Comparison of ENCODE assay signal across 7 mouse cellular contexts in the genomic region with DNA sequence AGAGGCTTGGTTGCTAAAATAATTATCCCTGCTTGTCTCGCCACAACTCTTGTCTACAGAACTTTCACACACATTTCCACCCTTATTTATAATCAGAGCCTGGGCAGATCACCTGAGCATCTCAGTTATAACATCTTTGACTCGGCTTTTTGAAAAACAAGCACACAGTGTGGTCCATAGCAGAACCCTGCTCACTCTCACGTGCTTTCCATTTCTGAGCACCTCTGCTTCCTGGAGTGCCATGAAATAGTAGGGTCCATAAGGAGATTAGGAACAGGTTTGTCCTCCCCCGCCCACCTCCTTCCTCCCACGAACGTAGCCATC. TPM values are rescaled to one million over a fixed set of nuclear protein-coding genes. Genes with fewer than 3 reads are reported as not detected.
A peak's percentile ranks its signal among the peaks of the same experiment; 100 is the strongest.
DNase-seq lines count a peak whose midpoint lies in the region; ATAC-seq lines count a peak whose summit lies in the region.

No protein-coding gene starts in this region.

- H3K9me3 ChIP-seq in embryonic facial prominence, embryonic 14.5 days (ENCODE audit: control insufficient read depth, low read length), result no peaks in the 10 kb centered on the region
- H3K9me3 ChIP-seq in hindbrain, embryonic 15.5 days, result no peaks in the 10 kb centered on the region
- no peaks in the 10 kb centered on the region for H3K9me3 ChIP-seq in midbrain, embryonic 16.5 days (replicated peaks; ENCODE audit: control insufficient read depth, low read length, poor library complexity, severe bottlenecking)

- peaks cover 11% of the 10 kb centered on the region; the same call in 1 of the 2 replicates for H3K4me1 ChIP-seq in embryonic facial prominence, embryonic 14.5 days (ENCODE audit: control insufficient read depth, insufficient read depth, low read length)
- H3K4me1 ChIP-seq in hindbrain, embryonic 15.5 days (replicated peaks), result peaks cover 23% of the 10 kb centered on the region
- H3K4me1 ChIP-seq in midbrain, embryonic 16.5 days (ENCODE audit: control insufficient read depth, insufficient read depth, low read length), result peaks cover 8% of the 10 kb centered on the region; the same call in 1 of the 2 replicates

- peak; percentile 40 to 53 for DNase-seq in left cerebral cortex, postnatal 25 days (ENCODE audit: low spot score in 2 of 2)
- DNase-seq in left cerebral cortex, postnatal 10 days (ENCODE audit: extremely low spot score in 1 of 2, low spot score in 2 of 2), result no peak
- no peak for DNase-seq in embryonic facial prominence, embryonic 14.5 days (ENCODE audit: low spot score)
- no peak for DNase-seq in cerebellum, adult 11 months
- DNase-seq in spleen, postnatal 14 days (ENCODE audit: low spot score in 2 of 2), result no peak

- no peak overlapping the region for H3K27ac ChIP-seq in embryonic facial prominence, embryonic 14.5 days (replicated peaks; ENCODE audit: low read depth, low read length)
- H3K27ac ChIP-seq in hindbrain, embryonic 15.5 days (replicated peaks), result 0 out of 2 replicates have a peak overlapping the region, but pooled peaks have one; percentile 49
- no peak overlapping the region for H3K27ac ChIP-seq in midbrain, embryonic 16.5 days (ENCODE audit: low read length)

- H3K9ac ChIP-seq in embryonic facial prominence, embryonic 14.5 days (ENCODE audit: low read depth, low read length), result peak overlapping the region; percentile 64
- H3K9ac ChIP-seq in hindbrain, embryonic 15.5 days, result peak overlapping the region; percentile 70
- H3K9ac ChIP-seq in midbrain, embryonic 16.5 days (ENCODE audit: low read depth, low read length), result peak overlapping the region; percentile 81

- WGBS in embryonic facial prominence, embryonic 14.5 days, result 12% methylated on average over 6 of the region's 6 CpGs
- WGBS in hindbrain, embryonic 15.5 days, result 10% methylated on average over 6 of the region's 6 CpGs
- 7% methylated on average over 6 of the region's 6 CpGs for WGBS in midbrain, embryonic 16.5 days

- peaks cover 28% of the 10 kb centered on the region for H3K27me3 ChIP-seq in embryonic facial prominence, embryonic 14.5 days (replicated peaks; ENCODE audit: control insufficient read depth, insufficient read depth, low read length)
- H3K27me3 ChIP-seq in hindbrain, embryonic 15.5 days, result peaks cover 3% of the 10 kb centered on the region; the same call in 1 of the 2 replicates
- H3K27me3 ChIP-seq in midbrain, embryonic 16.5 days (ENCODE audit: control insufficient read depth, insufficient read depth, low read depth, low read length), result peaks cover 6% of the 10 kb centered on the region; the same call in 1 of the 2 replicates

- H3K36me3 ChIP-seq in embryonic facial prominence, embryonic 14.5 days (ENCODE audit: control insufficient read depth, insufficient read depth, low read length), result no peaks in the 10 kb centered on the region
- no peaks in the 10 kb centered on the region for H3K36me3 ChIP-seq in hindbrain, embryonic 15.5 days
- no peaks in the 10 kb centered on the region for H3K36me3 ChIP-seq in midbrain, embryonic 16.5 days (ENCODE audit: control insufficient read depth, insufficient read depth, low read length)

- peak overlapping the region; percentile 63 for H3K4me3 ChIP-seq in embryonic facial prominence, embryonic 14.5 days (ENCODE audit: low read depth, low read length)
- peak overlapping the region; percentile 72 for H3K4me3 ChIP-seq in hindbrain, embryonic 15.5 days
- peak overlapping the region; percentile 75 for H3K4me3 ChIP-seq in midbrain, embryonic 16.5 days (ENCODE audit: low read depth, low read length)

- H3K4me2 ChIP-seq in embryonic facial prominence, embryonic 14.5 days (ENCODE audit: low read depth, low read length), result peak overlapping the region; percentile 100
- H3K4me2 ChIP-seq in hindbrain, embryonic 15.5 days, result peak overlapping the region; percentile 99
- H3K4me2 ChIP-seq in midbrain, embryonic 16.5 days (ENCODE audit: low read length), result peak overlapping the region; percentile 98

- intact Hi-C loops in left cerebral cortex, postnatal 25 days (cut with DNase I), result loop anchor here (5.0 kb wide), 1 partner anchor 64 kb away; no protein-coding TSS in a partner anchor
- intact Hi-C loops in left cerebral cortex, postnatal 10 days (cut with DNase I), result no loop called here

- ATAC-seq in embryonic facial prominence, embryonic 14.5 days (ENCODE audit: low read depth), result 0 out of 2 replicates have a peak, but pooled peaks have one; percentile 6
- ATAC-seq in hindbrain, embryonic 15.5 days (ENCODE audit: low FRiP score, low read depth), result peak; percentile 49
- no peak for ATAC-seq in midbrain, embryonic 16.5 days

RNA-seq across cellular contexts. Expression of a gene that starts 1.4 kb away (rescaled TPM):
- total RNA-seq in left cerebral cortex, postnatal 25 days (2021), result 10 to 100 TPM; 53.0 to 62.6 TPM
- total RNA-seq in left cerebral cortex, postnatal 10 days (2021), result 10 to 100 TPM; 39.9 to 49.1 TPM
- 2.0 and 2.1 TPM in 2 replicates for polyA plus RNA-seq in embryonic facial prominence, embryonic 14.5 days (2014; fragmentation: Nextera tagmentation; extraction: Ambion mirVana)
- 13.6 and 15.3 TPM in 2 replicates for polyA plus RNA-seq in hindbrain, embryonic 15.5 days (2015; fragmentation: Nextera tagmentation; extraction: Ambion mirVana)
- 11.2 and 11.9 TPM in 2 replicates for polyA plus RNA-seq in midbrain, embryonic 16.5 days (2015; fragmentation: Nextera tagmentation; extraction: Ambion mirVana)

RNA-seq across cellular contexts. Expression of a gene that starts 15.3 kb away (rescaled TPM):
- 10 to 100 TPM; 18.2 to 18.4 TPM for total RNA-seq in left cerebral cortex, postnatal 25 days (2021)
- total RNA-seq in left cerebral cortex, postnatal 10 days (2021), result 10 to 100 TPM; 12.6 to 12.9 TPM
- polyA plus RNA-seq in embryonic facial prominence, embryonic 14.5 days (2014; fragmentation: Nextera tagmentation; extraction: Ambion mirVana), result 28.8 and 29.2 TPM in 2 replicates
- polyA plus RNA-seq in hindbrain, embryonic 15.5 days (2015; fragmentation: Nextera tagmentation; extraction: Ambion mirVana), result 11.9 and 15.8 TPM in 2 replicates
- polyA plus RNA-seq in midbrain, embryonic 16.5 days (2015; fragmentation: Nextera tagmentation; extraction: Ambion mirVana), result 11.8 and 12.3 TPM in 2 replicates

Comparison
In these comparisons a context has a peak if more than half of its experiments do, and no peak if none do; other contexts are left out.
1. DNase-seq: peak in left cerebral cortex, postnatal 25 days (2 of 2); none in left cerebral cortex, postnatal 10 days (0 of 2), embryonic facial prominence, embryonic 14.5 days (single experiment), cerebellum, adult 11 months (single experiment) and spleen, postnatal 14 days (0 of 2).
2. Peak in every context shown above with its lines, with median percentiles within 50 percentile points of each other: H3K4me2 ChIP-seq, H3K4me3 ChIP-seq and H3K9ac ChIP-seq.